Mouse (Mus musculus) myocyte (in vitro differentiated cells): ENCODE data around the gene Fam107b.

ENCODE experiments used
- CEBPB ChIP-seq: IDR thresholded peaks from 2 replicates; pipeline ENCODE4 v1.6.1; 2011; ENCODE audit warnings: mild to moderate bottlenecking, moderate library complexity; ENCODE audit not compliant: poor library complexity, insufficient read depth, severe bottlenecking
- MAX ChIP-seq: IDR thresholded peaks from one replicate; pipeline ENCODE4 v1.6.1; 2011; ENCODE audit warnings: low read depth, mild to moderate bottlenecking, control low read depth
- POLR2A ChIP-seq: IDR thresholded peaks from one replicate; pipeline ENCODE4 v1.6.1; 2011; ENCODE audit warnings: low read depth, mild to moderate bottlenecking, control low read depth, moderate library complexity; ENCODE audit not compliant: insufficient read length
- POLR2AphosphoS2 ChIP-seq: IDR thresholded peaks from one replicate; pipeline ENCODE4 v1.6.1; 2011; ENCODE audit warnings: low read depth, control low read depth; ENCODE audit not compliant: insufficient read length

DNA sequence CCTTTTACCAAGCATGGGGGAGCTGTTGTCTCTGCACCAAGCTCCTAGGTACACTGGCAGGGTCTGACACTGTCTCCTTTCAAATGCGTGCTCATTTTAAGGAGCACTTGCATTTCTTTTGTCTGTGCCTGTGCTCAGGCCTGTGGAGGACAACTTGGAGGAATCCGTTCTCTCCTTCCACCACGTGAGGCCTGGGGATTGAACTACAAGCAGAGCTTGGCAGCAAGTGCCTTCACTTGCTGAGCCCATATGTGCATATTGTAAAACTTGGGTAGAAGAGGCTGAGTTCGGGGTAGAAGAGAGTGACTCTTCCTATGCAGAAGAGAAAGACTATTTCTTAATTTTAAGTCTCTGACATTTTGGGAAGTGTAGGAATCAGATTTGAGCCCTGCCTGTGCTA lies 202.8 kb downstream of the Fam107b start:
- no peak for TF ChIP-seq MAX
- no peak for TF ChIP-seq POLR2A
- no peak for TF ChIP-seq POLR2AphosphoS2
- no peak for TF ChIP-seq CEBPB
